Mouse (Mus musculus) left cerebral cortex, adult 18-20 months (tissue): ENCODE measurements around the gene Atxn7l3b. TPM values are rescaled to one million over a fixed set of nuclear protein-coding genes. Genes with fewer than 3 reads are reported as not detected.
"Not testable (repeated sequence)": the region's sequence is repeated elsewhere in the genome, so short reads cannot be mapped to it uniquely, and the experiment has no call there.

Experiments
- DNase-seq, 2 experiments: peaks; one replicate each; pipeline ENCODE4 v3.0.0; 2021 to 2022; ENCODE audit warnings: low spot score in 2 of 2, mixed read lengths in 1 of 2
- long read RNA-seq, 2 experiments: library from polyadenylated mRNA; stranded (forward); transcript quantifications; one replicate each; pipeline ENCODE4 v2.0.0; 2021
- total RNA-seq, 2 experiments: library from RNA; stranded (reverse); gene quantifications; 2 replicates each; pipeline ENCODE4 v1.2.3; 2021

Atxn7l3b gene
- total RNA-seq, result 100 to 1,000 TPM; 157 to 169 TPM
- long read RNA-seq, experiment 1, transcript Atxn7l3b-201 (1 exons, 3,566 nt), result major isoform, 226 of 226 reads
- long read RNA-seq, experiment 1, partial matches to known transcripts, result 0 of 226 reads
- long read RNA-seq, experiment 1, other reads (novel, unspliced or antisense), result 0 of 226 reads
- long read RNA-seq, experiment 2, transcript Atxn7l3b-201 (1 exons, 3,566 nt), result major isoform, 181 of 182 reads
- long read RNA-seq, experiment 2, partial matches to known transcripts, result 0 of 182 reads
- long read RNA-seq, experiment 2, other reads (novel, unspliced or antisense), result 1 of 182 reads

DNA sequence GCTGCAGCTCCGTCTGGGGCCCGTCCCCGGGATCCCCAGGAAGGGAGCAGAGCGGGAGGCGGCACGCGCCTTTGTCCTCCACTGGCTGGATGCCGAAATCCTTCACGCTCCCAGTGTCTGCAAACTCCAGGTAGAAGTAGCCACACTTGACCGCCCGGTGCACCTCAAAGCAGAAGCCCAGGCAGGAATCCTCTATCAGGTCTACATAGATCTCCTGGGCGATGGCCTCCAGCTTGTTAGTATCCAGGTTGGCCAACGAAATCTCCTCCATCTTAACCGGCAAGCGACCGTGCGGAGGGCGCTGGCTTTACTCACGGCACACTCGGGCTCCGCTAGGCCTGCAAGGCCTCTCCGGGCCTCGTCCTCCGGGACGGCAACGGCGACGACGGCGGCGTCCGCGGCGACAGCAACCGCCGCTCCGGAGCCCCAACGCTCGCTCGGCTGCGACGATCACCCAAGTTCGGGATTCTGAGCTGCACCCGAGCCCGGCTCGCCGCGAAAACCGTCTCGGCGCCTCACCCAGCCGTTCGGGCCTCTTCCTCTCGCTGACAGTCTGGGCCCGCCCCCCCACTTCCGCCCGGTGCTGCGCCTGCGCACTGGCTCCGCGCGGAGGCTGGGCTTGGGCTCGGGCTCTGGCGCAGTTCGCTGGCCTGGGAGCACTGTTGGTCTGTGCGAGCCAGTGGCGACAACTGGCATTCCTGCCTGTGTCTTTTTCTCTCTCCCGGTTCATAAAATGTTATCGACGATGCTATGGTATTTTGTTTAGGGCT lies at the start of gene Atxn7l3b:
TSS of gene Atxn7l3b (minus strand) at position 550 of the 770 bp plus-strand sequence.
- DNase-seq, result peak; percentile 95 to 97

DNA sequence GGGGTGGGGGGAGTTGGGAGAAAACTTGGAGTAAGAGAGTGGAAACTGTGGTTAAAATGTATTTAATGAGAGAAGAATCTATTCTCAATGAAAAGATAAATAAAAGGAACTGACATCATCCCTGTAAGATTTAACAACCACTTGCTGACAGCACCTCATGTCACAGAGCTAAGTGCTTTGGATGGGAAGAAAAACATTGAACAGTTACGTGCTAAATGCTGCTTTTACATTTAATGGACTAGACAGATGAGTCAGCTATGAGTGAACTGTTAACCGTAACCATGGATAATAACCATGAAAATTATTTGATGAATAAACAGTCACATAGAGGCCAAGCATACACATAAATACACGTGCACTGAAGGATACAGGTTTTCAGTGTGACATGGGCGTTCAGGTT lies 48.8 kb upstream of the Atxn7l3b start:
- no peak for DNase-seq

DNA sequence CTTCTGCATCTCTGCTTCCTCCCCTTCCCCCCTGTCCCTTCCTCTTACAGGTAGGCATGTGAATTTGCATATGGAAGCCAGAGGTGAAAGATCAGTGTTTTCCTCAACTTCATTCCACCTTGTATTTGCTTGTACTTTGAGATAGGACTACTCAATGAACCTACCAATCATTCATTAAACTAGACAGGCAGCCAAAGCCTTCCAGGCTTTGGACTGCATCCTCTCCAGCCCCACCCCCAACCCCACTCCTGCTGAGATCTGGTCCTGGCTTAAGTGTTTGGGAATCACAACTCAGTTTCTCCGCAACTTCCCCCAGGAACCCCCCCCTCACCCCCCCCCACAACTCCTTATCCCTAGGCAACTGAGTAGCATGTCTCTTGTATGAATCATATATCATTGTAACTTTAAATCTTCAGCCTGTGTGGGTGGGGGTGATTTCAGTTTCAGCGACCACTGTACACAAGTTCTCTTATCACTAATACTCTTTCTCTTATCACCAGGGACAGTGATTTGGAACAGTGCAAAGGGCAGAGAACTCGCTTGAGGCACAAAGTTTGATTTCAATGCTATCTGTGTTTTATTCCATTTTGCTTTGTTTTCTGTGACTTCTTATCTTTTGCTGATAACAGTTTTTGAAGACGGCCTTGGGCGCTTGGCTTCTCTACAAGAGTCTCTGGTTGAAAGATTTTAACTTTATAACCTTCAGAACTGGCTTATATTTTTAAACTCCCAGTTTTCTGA lies 44.7 kb upstream of the Atxn7l3b start:
- no peak for DNase-seq

DNA sequence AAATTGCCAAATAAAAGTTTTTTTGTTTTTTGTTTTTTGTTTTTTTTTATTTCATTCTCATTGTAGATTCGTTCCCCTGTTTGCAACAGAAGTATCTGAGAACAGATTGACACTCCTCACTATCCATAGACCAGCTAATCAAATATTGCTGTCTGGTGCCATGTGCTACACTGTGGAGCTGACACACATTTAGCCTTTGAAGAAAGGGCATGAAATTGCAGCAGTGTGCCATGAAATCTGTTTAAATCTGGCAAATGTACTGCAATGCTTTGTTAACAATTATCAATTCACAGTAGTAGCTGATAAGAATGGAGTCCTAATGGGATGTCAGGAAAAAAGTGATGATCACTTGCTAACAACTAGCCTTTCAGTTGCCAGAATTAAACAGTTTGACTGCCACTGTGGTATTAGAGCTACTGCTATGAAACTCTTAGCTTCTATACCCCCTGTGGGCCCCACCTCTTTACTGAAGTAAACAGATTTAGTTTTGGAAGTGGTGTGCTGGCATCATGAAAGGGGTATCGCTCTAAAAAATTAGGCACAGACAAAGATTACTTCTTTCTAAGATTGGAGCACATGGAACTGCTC lies 41.3 kb upstream of the Atxn7l3b start:
- DNase-seq, result no peak

DNA sequence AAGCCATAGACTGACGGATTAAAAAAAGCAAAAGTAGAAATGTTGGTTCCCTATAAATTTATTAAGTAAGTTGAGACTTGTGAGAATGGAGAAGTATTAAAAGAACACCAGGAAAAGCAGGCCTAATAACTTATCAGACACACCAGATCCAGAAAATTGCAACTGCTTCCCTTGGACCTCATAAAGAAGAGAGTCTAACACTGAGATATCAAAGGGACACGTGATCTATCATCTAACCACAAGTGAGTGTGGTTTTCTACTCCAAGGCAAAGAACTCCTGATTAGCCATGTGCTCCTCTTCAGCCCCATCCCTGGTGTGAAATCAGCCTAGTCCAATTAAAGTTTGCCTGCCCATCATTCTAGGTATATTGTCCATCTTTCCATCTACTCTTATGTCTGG lies 38.8 kb upstream of the Atxn7l3b start:
- DNase-seq, result no peak

DNA sequence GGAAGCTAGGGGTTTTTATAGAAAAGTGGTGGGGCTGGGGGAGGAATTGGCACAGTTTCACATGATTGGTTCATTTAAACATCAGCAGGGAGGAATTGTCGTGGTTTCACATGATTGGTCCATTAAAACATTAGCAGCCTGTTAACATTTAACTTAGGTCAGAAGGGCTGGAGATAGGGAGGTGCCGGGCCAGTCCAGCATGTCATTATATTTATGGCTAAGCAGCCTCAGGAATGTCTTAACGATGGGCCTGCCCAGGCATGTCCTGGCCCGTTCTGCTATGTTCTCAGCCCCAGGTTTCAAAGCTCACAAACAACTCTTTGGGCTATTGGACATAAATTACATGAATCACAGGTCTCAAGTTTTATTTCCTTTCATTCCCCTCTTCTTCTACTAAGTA lies 33.4 kb upstream of the Atxn7l3b start:
- not testable (repeated sequence) for DNase-seq

DNA sequence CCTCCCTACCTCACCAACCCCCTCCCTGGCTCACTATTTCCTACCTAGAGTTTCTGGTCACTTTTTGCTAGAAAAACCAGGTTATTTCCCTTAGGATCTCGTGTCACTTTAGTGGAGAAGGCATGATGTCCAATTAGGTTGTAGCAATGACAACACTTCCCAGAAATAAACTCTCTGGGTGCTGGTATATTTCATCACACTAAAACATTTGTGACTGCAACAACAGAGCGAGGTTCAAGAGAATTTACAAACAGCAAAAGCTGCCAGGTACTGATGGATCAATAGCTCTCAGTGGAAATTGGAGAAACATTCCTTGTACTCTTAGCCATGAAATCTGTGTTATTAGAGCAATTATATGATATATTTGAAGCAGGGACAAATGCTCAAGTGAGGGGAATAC lies 25.3 kb upstream of the Atxn7l3b start:
- no peak for DNase-seq

DNA sequence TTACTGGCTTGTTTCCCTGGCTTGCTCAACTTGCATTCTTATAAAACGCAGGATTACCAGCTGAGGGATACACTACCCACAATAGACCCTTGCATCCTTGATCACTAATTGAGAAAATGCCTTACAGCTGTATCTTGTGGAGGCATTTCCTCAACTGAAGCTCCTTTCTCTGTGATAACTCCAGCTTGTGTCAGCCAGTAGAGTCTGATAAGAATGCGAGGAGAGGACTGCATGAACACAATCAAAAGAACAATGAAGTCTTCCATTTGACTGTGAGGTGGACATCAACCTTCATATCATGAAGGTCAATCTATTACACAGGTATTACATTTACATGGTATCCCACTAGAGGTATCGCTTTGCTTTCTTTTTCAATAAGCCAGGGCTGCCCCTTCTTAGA lies 19.7 kb upstream of the Atxn7l3b start:
- DNase-seq, result no peak

DNA sequence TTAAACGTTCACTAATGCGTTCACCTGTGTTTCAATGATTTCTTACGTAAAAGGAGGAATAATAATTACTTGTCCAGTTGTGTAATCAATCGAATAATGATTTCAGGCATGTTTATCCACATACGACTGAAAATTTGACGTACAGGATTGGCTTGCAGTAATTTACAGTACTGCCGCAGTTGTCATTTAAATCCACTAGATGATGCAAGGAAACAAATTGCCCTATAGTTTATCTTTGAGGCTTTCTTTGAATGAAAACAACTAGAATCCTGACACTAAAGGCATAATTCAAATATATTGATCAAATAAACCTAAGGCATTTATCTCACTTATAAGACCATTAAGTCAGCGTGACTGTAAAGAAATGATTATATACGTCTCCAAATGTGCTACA lies 418 bp upstream of the Atxn7l3b start:
- DNase-seq, result no peak

DNA sequence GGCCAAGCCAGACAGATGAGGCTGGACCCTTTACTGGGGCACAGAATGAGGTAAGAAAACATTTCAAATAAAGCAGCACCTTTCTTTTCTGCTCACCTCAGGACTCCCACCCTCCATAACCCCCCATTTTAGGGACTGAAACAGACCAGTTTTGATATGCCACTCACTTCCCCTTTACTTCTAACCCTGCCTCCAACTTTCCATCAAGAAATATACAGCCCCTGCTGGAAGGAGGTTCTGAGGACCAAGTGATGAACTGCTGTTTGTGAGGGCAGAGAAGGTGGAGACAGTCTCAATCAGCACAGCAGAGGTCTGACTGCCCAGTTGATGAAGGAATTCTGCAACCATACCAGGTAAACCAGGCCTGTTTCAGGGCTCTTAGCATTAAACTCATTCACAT lies 1.8 kb downstream of the Atxn7l3b start:
- no peak for DNase-seq

DNA sequence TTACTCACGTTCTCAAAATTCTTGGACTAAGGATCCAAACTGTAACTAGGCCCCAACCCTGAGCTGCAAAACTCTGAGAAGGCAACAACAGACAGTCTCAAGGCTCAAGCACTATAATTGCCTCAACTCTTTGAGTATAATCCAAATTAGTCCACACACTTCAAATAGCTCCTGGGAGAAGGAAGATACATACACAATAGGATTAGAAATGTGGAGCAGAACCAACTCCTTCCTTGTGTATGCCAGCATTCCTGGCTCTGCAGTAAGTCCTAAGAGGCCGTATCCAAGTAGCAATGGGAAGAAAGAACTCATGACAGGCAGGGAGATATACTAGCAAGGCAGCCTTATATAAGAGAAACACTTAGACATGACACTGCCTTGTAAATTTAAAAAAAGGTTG lies 2.5 kb downstream of the Atxn7l3b start:
- DNase-seq, result no peak

DNA sequence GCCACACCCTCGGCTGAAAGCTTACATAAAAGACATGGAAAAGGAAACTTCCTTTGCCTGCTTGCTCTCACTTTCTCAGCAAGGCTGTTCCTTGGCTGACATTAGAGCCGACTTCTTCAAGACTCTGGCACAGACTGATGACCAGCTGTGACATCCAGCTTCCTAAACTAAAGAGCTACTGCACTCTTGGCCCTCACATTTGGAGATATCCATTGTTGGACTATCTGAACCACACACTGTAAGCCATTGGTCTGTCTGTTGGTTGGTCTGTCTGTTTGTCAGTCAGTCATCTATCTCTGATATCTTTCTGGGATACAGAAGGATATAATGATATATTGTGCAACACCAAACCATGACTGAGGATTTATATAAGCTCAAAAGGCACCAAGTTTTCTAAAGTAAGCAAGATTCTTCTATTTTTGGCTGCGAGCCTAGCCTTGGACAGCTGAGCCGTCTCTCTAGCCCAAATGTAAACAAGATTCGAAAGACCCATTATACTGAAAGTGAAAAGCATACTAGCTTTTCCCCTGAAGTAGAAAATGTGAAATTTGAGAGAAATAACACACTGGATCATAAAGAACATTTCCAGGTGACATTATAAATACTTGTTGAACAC lies 12.1 kb downstream of the Atxn7l3b start:
- DNase-seq, result no peak

DNA sequence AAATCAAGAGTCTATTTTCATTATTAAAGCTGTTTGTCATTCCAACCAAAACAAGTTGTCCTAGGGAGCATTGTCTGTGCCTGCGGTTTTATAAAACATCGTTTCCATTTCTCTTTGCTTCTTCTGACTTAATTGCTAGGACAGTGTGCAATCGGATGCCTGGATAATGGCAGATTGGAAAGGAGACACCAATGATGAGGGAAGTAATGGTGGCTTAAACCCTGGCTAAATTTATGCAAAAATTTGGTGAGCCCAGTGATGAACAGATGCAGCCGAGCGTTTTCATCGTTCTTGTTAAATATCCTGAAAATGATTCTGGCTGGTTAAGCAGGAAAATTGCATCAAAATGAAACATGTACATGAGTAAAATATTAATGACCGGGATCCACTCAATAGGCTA lies 28.6 kb downstream of the Atxn7l3b start:
- DNase-seq, result no peak

DNA sequence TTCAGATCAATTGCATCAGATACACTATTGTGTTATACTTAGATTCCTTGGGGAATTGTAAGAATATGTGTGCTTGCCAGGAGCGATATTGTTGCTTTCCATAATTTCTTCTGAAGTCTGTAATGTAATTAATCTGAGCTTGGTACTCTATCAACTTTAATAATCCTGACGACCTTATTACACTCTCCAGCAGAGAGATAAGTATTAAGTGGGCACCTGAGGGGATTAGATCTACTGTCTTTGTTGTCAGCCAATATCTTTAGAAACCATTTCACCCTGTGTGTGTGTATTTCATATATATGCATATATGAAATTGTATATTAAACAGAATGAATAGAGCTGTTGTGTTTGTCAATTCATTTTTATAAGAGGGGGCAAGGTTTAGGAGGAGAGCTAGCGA lies 29.0 kb downstream of the Atxn7l3b start:
- DNase-seq, result no peak

DNA sequence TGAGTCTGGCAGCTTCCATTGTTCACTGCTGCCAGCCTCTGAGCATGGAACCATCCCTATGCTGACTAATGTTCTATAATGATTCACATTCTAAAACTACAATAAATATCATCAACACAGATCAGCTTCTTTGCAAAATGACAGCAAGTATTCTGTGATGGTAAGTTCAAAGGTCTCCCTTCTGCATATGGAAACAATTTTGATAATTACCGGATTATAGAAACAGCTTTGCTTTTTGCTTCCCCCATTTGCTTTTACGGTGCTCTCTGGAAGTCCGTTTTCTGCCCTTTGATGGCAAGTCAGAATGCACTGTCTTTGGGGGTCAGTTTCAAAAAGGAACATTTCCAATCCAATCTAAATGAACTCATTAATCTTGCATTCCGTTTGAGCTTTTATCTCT lies 32.2 kb downstream of the Atxn7l3b start:
- DNase-seq, result no peak

DNA sequence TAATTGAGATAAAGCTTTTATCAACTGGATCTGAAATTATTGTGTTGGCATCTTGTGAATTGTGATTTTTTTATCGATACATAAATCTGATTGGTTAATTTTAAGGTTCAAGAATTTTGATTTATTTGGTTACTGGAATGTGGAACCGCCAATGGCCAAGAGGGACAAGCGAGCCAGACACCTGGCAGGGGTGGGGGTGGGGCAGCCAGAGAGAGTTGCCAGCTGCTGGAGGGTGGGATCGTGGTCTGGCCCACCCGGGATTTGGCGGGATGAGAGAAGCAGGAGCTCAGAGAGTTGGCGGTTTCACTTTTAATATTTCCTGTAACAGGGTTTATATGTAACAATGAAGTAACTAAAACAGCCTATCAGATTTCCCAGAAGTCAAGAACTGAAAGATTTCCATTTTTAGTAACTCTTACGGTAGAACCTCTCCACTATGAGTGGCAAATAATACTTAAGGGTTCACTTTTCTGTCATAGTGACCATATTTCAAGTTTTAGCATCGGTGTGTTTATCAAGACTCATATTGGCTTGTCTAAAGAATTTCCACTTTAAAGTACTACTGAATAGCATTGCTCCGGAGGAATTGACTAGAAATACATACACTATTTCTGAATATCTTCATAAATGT lies 35.1 kb downstream of the Atxn7l3b start:
- no peak for DNase-seq

DNA sequence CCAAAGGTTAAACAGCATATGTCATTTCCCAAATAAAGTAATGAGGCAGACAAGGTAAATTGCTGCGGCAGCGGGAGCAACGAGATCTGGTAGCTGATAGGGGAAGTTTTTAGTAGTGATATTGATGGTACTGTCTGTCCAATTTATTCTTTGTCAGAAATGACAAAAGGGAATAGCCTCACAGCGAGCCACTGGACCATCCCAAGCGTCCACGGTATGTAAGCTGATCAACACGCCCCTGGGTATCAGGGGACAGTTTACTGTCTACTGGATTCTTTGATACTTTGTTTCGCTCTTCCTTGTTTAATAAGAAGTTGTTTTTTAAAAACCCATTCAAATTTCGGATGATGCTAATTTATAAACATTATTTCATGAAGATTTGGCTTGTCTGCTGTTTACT lies 44.7 kb downstream of the Atxn7l3b start:
- no peak for DNase-seq

DNA sequence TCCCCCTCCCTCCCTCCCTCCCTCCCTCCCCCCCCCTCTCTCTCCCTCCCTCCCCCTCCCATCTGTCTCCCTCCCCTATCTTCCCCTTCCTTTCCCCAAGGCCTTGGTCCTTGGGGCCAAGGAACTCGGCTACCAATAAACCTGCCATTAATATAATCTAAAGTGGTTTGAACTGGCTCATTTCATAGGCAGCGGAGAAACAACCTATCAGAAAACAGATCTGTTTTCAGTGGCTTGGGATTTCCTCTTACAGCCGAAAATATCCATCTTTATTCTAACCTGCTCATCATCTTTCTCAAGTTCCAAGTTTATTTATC lies 45.2 kb downstream of the Atxn7l3b start:
- DNase-seq, result no peak

DNA sequence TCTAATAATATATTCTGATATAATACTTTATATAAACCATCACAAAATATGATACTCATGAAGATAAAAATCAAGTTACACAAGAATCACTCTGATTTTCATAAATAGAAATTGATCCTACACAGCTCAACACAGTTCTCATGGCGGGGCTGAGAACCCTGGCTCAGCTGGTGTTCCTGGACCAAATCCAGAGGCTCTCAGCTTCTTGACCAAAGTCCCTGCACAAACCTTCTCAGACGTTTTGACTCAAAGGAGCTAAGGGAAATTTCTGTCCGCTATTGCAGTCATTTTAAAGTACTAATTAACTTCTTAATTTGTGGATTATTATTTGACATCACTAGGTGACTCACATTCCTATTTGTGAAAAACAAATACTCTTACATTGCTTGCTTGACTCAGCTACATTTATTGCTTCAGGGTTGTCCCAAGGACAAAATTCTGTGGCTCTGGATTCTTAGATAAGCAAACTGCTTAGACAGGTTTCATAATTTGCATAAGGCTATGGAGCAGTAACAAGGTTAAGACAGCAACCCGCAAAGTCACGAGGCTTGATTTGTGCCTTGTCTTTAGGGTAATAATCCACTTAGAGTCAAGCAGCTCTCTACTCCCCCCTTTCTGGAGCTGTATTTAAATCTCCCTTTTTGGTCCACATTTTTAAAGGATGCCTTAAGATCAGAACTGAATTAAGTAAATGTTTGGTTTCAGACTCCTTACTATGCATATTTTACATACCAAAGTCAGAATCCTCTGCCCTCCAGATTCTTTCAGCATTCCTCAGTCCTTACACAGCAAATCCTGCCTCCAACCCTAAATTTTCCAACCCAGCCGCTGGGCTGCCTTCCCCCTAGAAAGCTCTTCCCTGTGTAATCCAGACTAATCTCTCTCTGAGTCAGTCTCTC lies 45.8 kb downstream of the Atxn7l3b start:
- DNase-seq, result no peak

DNA sequence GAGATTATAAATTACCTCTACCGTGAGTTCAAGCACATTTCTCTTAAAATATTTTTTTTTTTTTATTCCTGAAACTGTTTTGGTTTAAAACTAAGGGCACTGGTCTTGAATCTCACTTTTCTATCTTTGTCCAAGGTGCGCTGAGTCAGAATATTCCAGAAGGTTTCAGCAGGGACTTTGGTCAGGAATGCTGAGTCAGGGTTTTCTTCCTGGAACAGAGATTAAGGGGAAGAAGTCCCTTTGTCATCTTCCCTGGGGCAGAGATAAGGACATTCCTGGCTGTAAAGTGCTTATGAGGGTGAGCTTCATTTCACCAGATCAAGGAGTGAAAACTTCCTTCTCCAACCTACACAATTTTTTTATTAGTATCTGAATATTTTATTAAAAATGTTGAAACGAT lies 46.7 kb downstream of the Atxn7l3b start:
- DNase-seq, result no peak
